In genomic region chr7:25099581-25099980, GRCm38 (mm10) we compare ENCODE assay signal across 13 mouse cellular contexts. TPM values are rescaled to one million over a fixed set of nuclear protein-coding genes. Genes with fewer than 3 reads are reported as not detected.
A peak's percentile ranks its signal among the peaks of the same experiment; 100 is the strongest.
DNase-seq lines count a peak whose midpoint lies in the region; TF ChIP-seq lines count a peak whose summit lies in the region.
"Had no signal": no experiment of that assay in that cellular context is flagged by ENCODE, and none has a peak within 500 bp of the region (broad histone marks: within the 10 kb centered on the region; RNA-seq: fewer than 3 reads in every experiment).

No protein-coding gene starts in this region.

- TF ChIP-seq POLR2A in embryonic fibroblast, embryonic 13.5 days (IDR thresholded peaks at IDR 0.05; ENCODE audit: low read depth, low read length): no peak

- no peak overlapping the region for H3K4me3 ChIP-seq in layer of hippocampus, adult 2 months
- H3K4me3 ChIP-seq in embryonic fibroblast, embryonic 13.5 days (ENCODE audit: insufficient read depth, low read length): no peak overlapping the region
- H3K4me3 ChIP-seq: hindbrain, embryonic 12.5 days; liver, embryonic 13.5 days had no signal

- no peak for DNase-seq in layer of hippocampus, adult 2 months (ENCODE audit: low spot score in 2 of 2)
- no peak for DNase-seq in layer of hippocampus, postnatal 36 days
- peak; percentile 51 for DNase-seq in 3T3-L1 (ENCODE audit: low read depth, low spot score)
- DNase-seq in ES-CJ7 (ENCODE audit: low read depth, low spot score): peak; percentile 81
- DNase-seq in cerebellum, adult 9-11 months: no peak
- no peak for DNase-seq in layer of hippocampus, adult 18-20 months (ENCODE audit: low spot score in 2 of 2)
- DNase-seq: cerebellum, postnatal 36 days; kidney, postnatal 25 days; liver, embryonic 13.5 days; midbrain, embryonic 14.5 days; right cerebral cortex, adult 18-20 months had no signal

- no peaks in the 10 kb centered on the region for H3K4me1 ChIP-seq in embryonic fibroblast, embryonic 13.5 days (ENCODE audit: control insufficient read depth, insufficient read depth, low read length)
- H3K4me1 ChIP-seq: hindbrain, embryonic 12.5 days; liver, embryonic 13.5 days had no signal

- peak; percentile 60 for TF ChIP-seq CTCF in layer of hippocampus, adult 2 months (conservative IDR thresholded peaks at IDR 0.05)
- TF ChIP-seq CTCF in embryonic fibroblast, embryonic 13.5 days (IDR thresholded peaks at IDR 0.05; ENCODE audit: borderline replicate concordance, insufficient read depth, low read length): peak; percentile 20; the same call in 1 of the 2 replicates

- no peak overlapping the region for H3K27ac ChIP-seq in layer of hippocampus, adult 2 months
- H3K27ac ChIP-seq in embryonic fibroblast, embryonic 13.5 days (ENCODE audit: insufficient read depth, low read length): no peak overlapping the region
- H3K27ac ChIP-seq: hindbrain, embryonic 12.5 days; liver, embryonic 13.5 days had no signal

RNA-seq across cellular contexts. Expression of gene Zfp574, which starts 27.2 kb away (rescaled TPM):
- total RNA-seq in layer of hippocampus, adult 2 months (2021): 10 to 100 TPM; 29.3 to 30.3 TPM
- 10 to 100 TPM; 28.4 to 30.0 TPM for total RNA-seq in layer of hippocampus, postnatal 36 days (2021)
- polyA plus RNA-seq in embryonic fibroblast, embryonic 13.5 days (2011; ENCODE audit: insufficient read length, low read depth, missing spikeins): 10.3 and 11.0 TPM in 2 replicates
- 10 to 100 TPM; 30.9 to 33.2 TPM for total RNA-seq in layer of hippocampus, adult 18-20 months (2021)

RNA-seq across cellular contexts. Expression of gene Grik5, which starts 27.4 kb away (rescaled TPM):
- 100 to 1,000 TPM; 247 to 248 TPM for total RNA-seq in layer of hippocampus, adult 2 months (2021)
- total RNA-seq in layer of hippocampus, postnatal 36 days (2021): 100 to 1,000 TPM; 234 to 242 TPM
- polyA plus RNA-seq in embryonic fibroblast, embryonic 13.5 days (2011; ENCODE audit: insufficient read length, low read depth, missing spikeins): 31.6 and 45.3 TPM in 2 replicates
- 100 to 1,000 TPM; 213 to 225 TPM for total RNA-seq in layer of hippocampus, adult 18-20 months (2021)

Comparison
In these comparisons a context has a peak if more than half of its experiments do, and no peak if none do; other contexts are left out.
1. DNase-seq: peak in 3T3-L1 (single experiment) and ES-CJ7 (single experiment); none in layer of hippocampus, adult 2 months (0 of 2), layer of hippocampus, postnatal 36 days (0 of 2), cerebellum, adult 9-11 months (single experiment) and layer of hippocampus, adult 18-20 months (0 of 2).